Mouse (Mus musculus) thymus, adult 2 months (tissue): Measurements from ENCODE around the gene Dennd1a. TPM values are rescaled to one million over a fixed set of nuclear protein-coding genes. Genes with fewer than 3 reads are reported as not detected.

Source experiments
- DNase-seq: peaks from one replicate; pipeline ENCODE4 v3.0.0; 2021
- H3K27ac ChIP-seq: fragments of 200-500 bp; 2 replicates; pipeline ENCODE4 v1.5.1; 2012; ENCODE audit warnings: low read length, control low read depth; ENCODE audit not compliant: control insufficient read depth, insufficient read depth
- H3K27me3 ChIP-seq: fragments of 200-500 bp; 2 replicates; pipeline ENCODE4 v1.6.1; 2012; ENCODE audit warnings: mild to moderate bottlenecking, low read length, moderate library complexity, mixed read lengths; ENCODE audit not compliant: control insufficient read depth, insufficient read depth
- H3K36me3 ChIP-seq: fragments of 200-500 bp; 2 replicates; pipeline ENCODE4 v1.6.1; 2012; ENCODE audit warnings: mild to moderate bottlenecking, low read length, moderate library complexity; ENCODE audit not compliant: control insufficient read depth, insufficient read depth
- H3K4me1 ChIP-seq: fragments of 200-500 bp; replicated peaks from 2 replicates; pipeline ENCODE4 v1.6.1; 2012; ENCODE audit warnings: low read length; ENCODE audit not compliant: control insufficient read depth, insufficient read depth
- H3K4me3 ChIP-seq: fragments of 200-500 bp; 2 replicates; pipeline ENCODE4 v1.5.1; 2012; ENCODE audit warnings: mild to moderate bottlenecking, low read length, control low read depth, moderate library complexity; ENCODE audit not compliant: control insufficient read depth, insufficient read depth
- CTCF ChIP-seq: fragments of 200-500 bp; IDR thresholded peaks from 2 replicates; pipeline ENCODE4 v1.5.1; 2012; ENCODE audit warnings: mild to moderate bottlenecking, control low read depth, low read length, moderate library complexity, borderline replicate concordance; ENCODE audit not compliant: control insufficient read depth, poor library complexity, insufficient read depth; ENCODE audit errors: extremely low read depth
- POLR2A ChIP-seq: fragments of 200-500 bp; IDR thresholded peaks from 2 replicates; pipeline ENCODE4 v1.6.1; 2012; ENCODE audit warnings: mild to moderate bottlenecking, low read length, control low read depth, moderate library complexity; ENCODE audit not compliant: control insufficient read depth, poor library complexity, insufficient read depth; ENCODE audit errors: extremely low read depth
- WGBS: fragments of 180-500 bp; shearing (Covaris S2); methylation state at CpG from one replicate; pipeline ENCODE4 v1.1.7; 2018; 5-methylcytosine and 5-hydroxymethylcytosine counted together
- polyA plus RNA-seq: library from polyadenylated mRNA; depleted of rRNA; stranded (reverse); fragments of >200 nt; gene quantifications from 2 replicates; pipeline ENCODE4 v1.2.3, GENCODE M21; 2012; rRNA removed

Dennd1a gene
- 35.9 and 39.6 TPM in 2 replicates for polyA plus RNA-seq

GRCm38 (mm10) chr2:38286733-38287551 lies at the start of gene Dennd1a:
TSS of gene Dennd1a (minus strand) at chr2:38287390.
- Histone ChIP-seq H3K36me3 (no peaks in the 10 kb centered on the region), H3K27ac (peak within 1 kb of the TSS; percentile 74), H3K27me3 (no peaks in the 10 kb centered on the region), H3K4me3 (peak within 1 kb of the TSS; percentile 85), H3K4me1 (peaks cover 10% of the 10 kb centered on the region)
- DNase-seq, result peak; percentile 92
- TF ChIP-seq CTCF, result peak; percentile 44
- TF ChIP-seq POLR2A, result peak; percentile 82
- under 1% methylated on average over 79 of the region's 81 CpGs for WGBS

- H3K27me3 ChIP-seq, result peaks cover 31% of the 10 kb centered on the region
Measured at GRCm38 (mm10) chr2:38336606-38337005, 49.4 kb upstream of the Dennd1a start.

GRCm38 (mm10) chr2:38333586-38334119 lies 46.5 kb upstream of the Dennd1a start:
- Histone ChIP-seq H3K4me1 (no peaks in the 10 kb centered on the region; the same call in 1 of the 2 replicates), H3K36me3 (no peaks in the 10 kb centered on the region), H3K4me3 (no peak overlapping the region), H3K27ac (no peak overlapping the region), H3K27me3 (peaks cover 12% of the 10 kb centered on the region)
- 69% methylated on average over 7 of the region's 7 CpGs for WGBS
- TF ChIP-seq CTCF (no peak), POLR2A (no peak)
- no peak for DNase-seq

More at GRCm38 (mm10) chr2:38336606-38337005, 49.4 kb upstream of the Dennd1a start:
- Histone ChIP-seq H3K36me3 (no peaks in the 10 kb centered on the region), H3K4me1 (peaks cover 7% of the 10 kb centered on the region), H3K27ac (no peak overlapping the region), H3K4me3 (no peak overlapping the region)
- 6% methylated on average over 17 of the region's 17 CpGs for WGBS
- DNase-seq, result no peak
- TF ChIP-seq POLR2A (no peak), CTCF (no peak)

- Histone ChIP-seq H3K36me3 (no peaks in the 10 kb centered on the region), H3K27ac (no peak overlapping the region), H3K27me3 (no peaks in the 10 kb centered on the region), H3K4me1 (no peaks in the 10 kb centered on the region; the same call in 1 of the 2 replicates), H3K4me3 (no peak overlapping the region)
- TF ChIP-seq CTCF (no peak), POLR2A (no peak)
- 77% methylated on average over 1 of the region's 1 CpGs for WGBS
- DNase-seq, result no peak
Measured at GRCm38 (mm10) chr2:38326671-38327070, 39.5 kb upstream of the Dennd1a start.

- Histone ChIP-seq H3K36me3 (no peaks in the 10 kb centered on the region), H3K27ac (no peak overlapping the region), H3K4me1 (peaks cover 22% of the 10 kb centered on the region), H3K4me3 (no peak overlapping the region), H3K27me3 (no peaks in the 10 kb centered on the region)
- DNase-seq, result no peak
- 79% methylated on average over 8 of the region's 8 CpGs for WGBS
- TF ChIP-seq CTCF, result no peak
- TF ChIP-seq POLR2A, result no peak
Measured at GRCm38 (mm10) chr2:38323380-38323779, 36.2 kb upstream of the Dennd1a start.

GRCm38 (mm10) chr2:38320911-38321310 lies 33.7 kb upstream of the Dennd1a start:
- H3K4me3 ChIP-seq, result no peak overlapping the region
- WGBS, result 21% methylated on average over 4 of the region's 4 CpGs
- H3K27ac ChIP-seq, result peak overlapping the region; percentile 13; the same call in 1 of the 2 replicates
- no peaks in the 10 kb centered on the region for H3K36me3 ChIP-seq
- DNase-seq, result peak; percentile 49
- H3K27me3 ChIP-seq, result no peaks in the 10 kb centered on the region
- TF ChIP-seq CTCF (no peak), POLR2A (0 out of 2 replicates have a peak, but pooled peaks have one; percentile 18)
- H3K4me1 ChIP-seq, result peaks cover 22% of the 10 kb centered on the region

GRCm38 (mm10) chr2:38319086-38319485 lies 31.9 kb upstream of the Dennd1a start:
- H3K4me3 ChIP-seq, result no peak overlapping the region
- WGBS, result 6% methylated on average over 11 of the region's 11 CpGs
- DNase-seq, result peak; percentile 12

More at GRCm38 (mm10) chr2:38319086-38319485, 31.9 kb upstream of the Dennd1a start:
- Histone ChIP-seq H3K27ac (no peak overlapping the region), H3K27me3 (no peaks in the 10 kb centered on the region), H3K36me3 (no peaks in the 10 kb centered on the region), H3K4me1 (peaks cover 22% of the 10 kb centered on the region)
- TF ChIP-seq CTCF, result no peak
- TF ChIP-seq POLR2A, result no peak
